Mouse (Mus musculus) skeletal muscle tissue, adult 2 months (tissue): ENCODE data around the gene Tas2r125.
"Not testable (repeated sequence)": the region's sequence is repeated elsewhere in the genome, so short reads cannot be mapped to it uniquely, and the experiment has no call there.

Source experiments
- DNase-seq: peaks from one replicate; pipeline ENCODE4 v3.0.0-alpha.2; 2012; ENCODE audit warnings: low read depth, low spot score

Tas2r125 gene

GRCm38 (mm10) chr6:132909351-132909750 lies at the start of gene Tas2r125:
Gene Tas2r125, plus strand, starts transcription at chr6:132909651.
- DNase-seq: no peak

- DNase-seq: no peak
Measured at GRCm38 (mm10) chr6:132867708-132868107, 41.7 kb upstream of the Tas2r125 start, which contains the start of gene Tas2r110. Gene Tas2r110, plus strand, starts transcription at chr6:132868008.

GRCm38 (mm10) chr6:132892711-132893110 lies 16.7 kb upstream of the Tas2r125 start, which contains the start of gene Tas2r113:
Gene Tas2r113, plus strand, starts transcription at chr6:132893011.
- DNase-seq: no peak

GRCm38 (mm10) chr6:132941376-132941775 lies 31.9 kb downstream of the Tas2r125 start:
- not testable (repeated sequence) for DNase-seq

- no peak for DNase-seq
Measured at GRCm38 (mm10) chr6:132950802-132951201, 41.4 kb downstream of the Tas2r125 start, which contains the start of gene Tas2r129. Gene Tas2r129, plus strand, starts transcription at chr6:132951102.

GRCm38 (mm10) chr6:132957819-132958218 lies 48.4 kb downstream of the Tas2r125 start, which contains the start of gene Tas2r131:
Gene Tas2r131, minus strand, starts transcription at chr6:132957919.
- DNase-seq: no peak
